Mouse (Mus musculus): Measurements from ENCODE around the gene Ptpn7. TPM values are rescaled to one million over a fixed set of nuclear protein-coding genes. Genes with fewer than 3 reads are reported as not detected.
A peak's percentile ranks its signal among the peaks of the same experiment; 100 is the strongest.
"Not testable (repeated sequence)": the region's sequence is repeated elsewhere in the genome, so short reads cannot be mapped to it uniquely, and the experiment has no call there.

Gene Ptpn7
- polyA plus RNA-seq, 1 experiment from 2014 or later, result 0.24 TPM

GRCm38 (mm10) chr1:135100400-135100799 is 32.1 kb upstream of the Ptpn7 start:
- Histone ChIP-seq H3K36me3 (no peaks in the 10 kb centered on the region), H3K4me3 (no peak overlapping the region), H3K9me3 (no peaks in the 10 kb centered on the region), H3K4me2 (replicated peaks) (no peak overlapping the region), H3K4me1 (peaks cover 14% of the 10 kb centered on the region), H3K27ac (replicated peaks) (no peak overlapping the region), H3K27me3 (peaks cover 27% of the 10 kb centered on the region), H3K9ac (replicated peaks) (no peak overlapping the region)
- no peak for ATAC-seq (replicated peaks)
- WGBS, result 45% methylated on average over 7 of the region's 7 CpGs

- Histone ChIP-seq H3K27me3 (peaks cover 40% of the 10 kb centered on the region), H3K4me3 (peak within 1 kb of the TSS; percentile 38), H3K4me2 (replicated peaks) (peak within 1 kb of the TSS; percentile 74), H3K4me1 (peaks cover 12% of the 10 kb centered on the region), H3K9ac (replicated peaks) (peak within 1 kb of the TSS; percentile 24; the same call in 1 of the 2 replicates), H3K9me3 (no peaks in the 10 kb centered on the region), H3K36me3 (no peaks in the 10 kb centered on the region), H3K27ac (replicated peaks) (no peak within 1 kb of the TSS)
- under 1% methylated on average over 40 of the region's 40 CpGs for WGBS
- ATAC-seq (replicated peaks), result no peak; the same call in 1 of the 2 replicates
Observed at GRCm38 (mm10) chr1:135105124-135105523, 27.4 kb upstream of the Ptpn7 start, which contains the start of gene Lgr6. TSS of gene Lgr6 (minus strand) at chr1:135105276.

- H3K27me3 ChIP-seq, result peaks cover 40% of the 10 kb centered on the region
- no peak for ATAC-seq (replicated peaks)
- H3K36me3 ChIP-seq, result no peaks in the 10 kb centered on the region
- no peak overlapping the region for H3K9ac ChIP-seq (replicated peaks)
- H3K4me2 ChIP-seq (replicated peaks), result no peak overlapping the region
- peaks cover 8% of the 10 kb centered on the region for H3K4me1 ChIP-seq
- H3K4me3 ChIP-seq, result no peak overlapping the region
- H3K27ac ChIP-seq (replicated peaks), result no peak overlapping the region
- 3% methylated on average over 8 of the region's 8 CpGs for WGBS
- H3K9me3 ChIP-seq, result no peaks in the 10 kb centered on the region
Observed at GRCm38 (mm10) chr1:135105951-135106350, 26.5 kb upstream of the Ptpn7 start.

- H3K4me2 ChIP-seq (replicated peaks), result no peak overlapping the region
- no peak overlapping the region for H3K4me3 ChIP-seq
- 45% methylated on average over 6 of the region's 6 CpGs for WGBS
- no peak for ATAC-seq (replicated peaks)
- H3K4me1 ChIP-seq, result peaks cover 8% of the 10 kb centered on the region
- no peak overlapping the region for H3K27ac ChIP-seq (replicated peaks)
- no peak overlapping the region for H3K9ac ChIP-seq (replicated peaks)
- no peaks in the 10 kb centered on the region for H3K9me3 ChIP-seq
- H3K36me3 ChIP-seq, result no peaks in the 10 kb centered on the region
- H3K27me3 ChIP-seq, result peaks cover 30% of the 10 kb centered on the region
Observed at GRCm38 (mm10) chr1:135108611-135109010, 23.9 kb upstream of the Ptpn7 start.

GRCm38 (mm10) chr1:135110075-135110474 is 22.4 kb upstream of the Ptpn7 start:
- Histone ChIP-seq H3K4me1 (peaks cover 5% of the 10 kb centered on the region), H3K4me3 (no peak overlapping the region), H3K27me3 (peaks cover 16% of the 10 kb centered on the region), H3K9ac (replicated peaks) (no peak overlapping the region), H3K9me3 (no peaks in the 10 kb centered on the region), H3K36me3 (no peaks in the 10 kb centered on the region), H3K4me2 (replicated peaks) (no peak overlapping the region), H3K27ac (replicated peaks) (no peak overlapping the region)
- WGBS, result 15% methylated on average over 6 of the region's 6 CpGs
- no peak for ATAC-seq (replicated peaks)

- not testable (repeated sequence) for H3K4me2 ChIP-seq (replicated peaks); H3K9ac ChIP-seq (replicated peaks); H3K9me3 ChIP-seq; H3K27ac ChIP-seq (replicated peaks); H3K27me3 ChIP-seq; ATAC-seq (replicated peaks); H3K4me3 ChIP-seq; H3K36me3 ChIP-seq; H3K4me1 ChIP-seq
- WGBS, result 61% methylated on average over 5 of the region's 5 CpGs
Observed at GRCm38 (mm10) chr1:135111271-135111670, 21.2 kb upstream of the Ptpn7 start.

GRCm38 (mm10) chr1:135112661-135113060 is 19.8 kb upstream of the Ptpn7 start:
- no peaks in the 10 kb centered on the region for H3K27me3 ChIP-seq
- H3K9me3 ChIP-seq, result no peaks in the 10 kb centered on the region
- ATAC-seq (replicated peaks), result no peak
- no peaks in the 10 kb centered on the region for H3K36me3 ChIP-seq
- no peak overlapping the region for H3K9ac ChIP-seq (replicated peaks)
- 9% methylated on average over 8 of the region's 8 CpGs for WGBS
- H3K4me2 ChIP-seq (replicated peaks), result no peak overlapping the region
- H3K27ac ChIP-seq (replicated peaks), result no peak overlapping the region
- H3K4me3 ChIP-seq, result no peak overlapping the region
- H3K4me1 ChIP-seq, result no peaks in the 10 kb centered on the region

GRCm38 (mm10) chr1:135124573-135125363 is 7.7 kb upstream of the Ptpn7 start:
- WGBS, result 89% methylated on average over 8 of the region's 8 CpGs
- Histone ChIP-seq H3K9ac (replicated peaks) (no peak overlapping the region), H3K9me3 (no peaks in the 10 kb centered on the region), H3K27me3 (no peaks in the 10 kb centered on the region), H3K4me3 (no peak overlapping the region), H3K36me3 (no peaks in the 10 kb centered on the region), H3K27ac (replicated peaks) (no peak overlapping the region), H3K4me2 (replicated peaks) (no peak overlapping the region), H3K4me1 (no peaks in the 10 kb centered on the region)
- no peak for ATAC-seq (replicated peaks)

GRCm38 (mm10) chr1:135125990-135126389 is 6.5 kb upstream of the Ptpn7 start:
- Histone ChIP-seq H3K9me3 (no peaks in the 10 kb centered on the region), H3K4me1 (no peaks in the 10 kb centered on the region), H3K27me3 (no peaks in the 10 kb centered on the region), H3K4me2 (replicated peaks) (no peak overlapping the region), H3K27ac (replicated peaks) (no peak overlapping the region), H3K4me3 (no peak overlapping the region), H3K9ac (replicated peaks) (no peak overlapping the region), H3K36me3 (no peaks in the 10 kb centered on the region)
- ATAC-seq (replicated peaks), result no peak
- 60% methylated on average over 8 of the region's 8 CpGs for WGBS

- H3K4me2 ChIP-seq (replicated peaks), result no peak overlapping the region
- no peaks in the 10 kb centered on the region for H3K4me1 ChIP-seq
- H3K9me3 ChIP-seq, result no peaks in the 10 kb centered on the region
- 67% methylated on average over 4 of the region's 4 CpGs for WGBS
- H3K4me3 ChIP-seq, result no peak overlapping the region
- no peaks in the 10 kb centered on the region for H3K36me3 ChIP-seq
- no peak for ATAC-seq (replicated peaks)
- H3K27me3 ChIP-seq, result no peaks in the 10 kb centered on the region
- H3K9ac ChIP-seq (replicated peaks), result no peak overlapping the region
- no peak overlapping the region for H3K27ac ChIP-seq (replicated peaks)
Observed at GRCm38 (mm10) chr1:135126443-135127027, 6.0 kb upstream of the Ptpn7 start.

- ATAC-seq (replicated peaks), result no peak
- WGBS, result 39% methylated on average over 6 of the region's 6 CpGs
- Histone ChIP-seq H3K9ac (replicated peaks) (no peak overlapping the region), H3K4me2 (replicated peaks) (no peak overlapping the region), H3K27me3 (no peaks in the 10 kb centered on the region), H3K4me3 (no peak overlapping the region), H3K4me1 (no peaks in the 10 kb centered on the region), H3K27ac (replicated peaks) (no peak overlapping the region), H3K9me3 (no peaks in the 10 kb centered on the region), H3K36me3 (no peaks in the 10 kb centered on the region)
Observed at GRCm38 (mm10) chr1:135128011-135128441, 4.5 kb upstream of the Ptpn7 start.

- Histone ChIP-seq H3K4me3 (no peak overlapping the region), H3K4me1 (no peaks in the 10 kb centered on the region), H3K9me3 (no peaks in the 10 kb centered on the region), H3K9ac (replicated peaks) (no peak overlapping the region), H3K36me3 (no peaks in the 10 kb centered on the region), H3K27me3 (no peaks in the 10 kb centered on the region), H3K27ac (replicated peaks) (no peak overlapping the region), H3K4me2 (replicated peaks) (no peak overlapping the region)
- no peak for ATAC-seq (replicated peaks)
- 27% methylated on average over 9 of the region's 9 CpGs for WGBS
Observed at GRCm38 (mm10) chr1:135128986-135129385, 3.5 kb upstream of the Ptpn7 start.

Data from forebrain, embryonic 15.5 days (tissue).